Mouse (Mus musculus): Measurements from ENCODE around the gene Gp9.
"Not testable (repeated sequence)": the region's sequence is repeated elsewhere in the genome, so short reads cannot be mapped to it uniquely, and the experiment has no call there.

Gene Gp9

GRCm38 (mm10) chr6:87750184-87750910 is 27.5 kb upstream of the Gp9 start:
- DNase-seq, result no peak

GRCm38 (mm10) chr6:87751574-87751973 is 26.3 kb upstream of the Gp9 start:
- DNase-seq, result no peak

GRCm38 (mm10) chr6:87755196-87755595 is 22.7 kb upstream of the Gp9 start:
- no peak for DNase-seq

GRCm38 (mm10) chr6:87756896-87757295 is 21.0 kb upstream of the Gp9 start:
- no peak for DNase-seq

- DNase-seq, result no peak
These were observed 18.5 kb upstream of the Gp9 start for GRCm38 (mm10) chr6:87759404-87759803.

GRCm38 (mm10) chr6:87759850-87760249 is 18.0 kb upstream of the Gp9 start:
- no peak for DNase-seq

GRCm38 (mm10) chr6:87762161-87762560 is 15.7 kb upstream of the Gp9 start:
- DNase-seq, result no peak

GRCm38 (mm10) chr6:87763376-87764280 is 14.2 kb upstream of the Gp9 start:
- DNase-seq, result no peak

- not testable (repeated sequence) for DNase-seq
These were observed 13.6 kb upstream of the Gp9 start for GRCm38 (mm10) chr6:87764296-87764695.

GRCm38 (mm10) chr6:87770626-87771025 is 7.2 kb upstream of the Gp9 start:
- no peak for DNase-seq

GRCm38 (mm10) chr6:87774466-87774865 is 3.4 kb upstream of the Gp9 start:
- no peak for DNase-seq

GRCm38 (mm10) chr6:87774909-87775308 is 3.0 kb upstream of the Gp9 start:
- no peak for DNase-seq

- no peak for DNase-seq
These were observed 2.2 kb upstream of the Gp9 start for GRCm38 (mm10) chr6:87775588-87776245.

GRCm38 (mm10) chr6:87776663-87777062 is 1.2 kb upstream of the Gp9 start:
- no peak for DNase-seq

- no peak for DNase-seq
These were observed 662 bp downstream of the Gp9 start for GRCm38 (mm10) chr6:87778294-87779173.

- DNase-seq, result no peak
These were observed 1.6 kb downstream of the Gp9 start for GRCm38 (mm10) chr6:87779174-87780165.

GRCm38 (mm10) chr6:87780546-87781301 is 2.9 kb downstream of the Gp9 start:
- DNase-seq, result no peak

- DNase-seq, result no peak
These were observed 6.2 kb downstream of the Gp9 start for GRCm38 (mm10) chr6:87784033-87784432.

GRCm38 (mm10) chr6:87786621-87787020 is 8.7 kb downstream of the Gp9 start:
- DNase-seq, result no peak

All from lung, adult 18-20 months (tissue).